Mouse (Mus musculus): ENCODE measurements around the gene Kcna7. TPM values are rescaled to one million over a fixed set of nuclear protein-coding genes. Genes with fewer than 3 reads are reported as not detected.
A peak's percentile ranks its signal among the peaks of the same experiment; 100 is the strongest.
"Not testable (repeated sequence)": the region's sequence is repeated elsewhere in the genome, so short reads cannot be mapped to it uniquely, and the experiment has no call there.

Gene Kcna7
- total RNA-seq, 2 experiments from 2014 or later = 83.7 to 93.5 TPM

- no peak for DNase-seq (ENCODE audit: low spot score)
Observed at GRCm38 (mm10) chr7:45386077-45386476, 19.4 kb upstream of the Kcna7 start.

- DNase-seq (ENCODE audit: low spot score) = no peak
Observed at GRCm38 (mm10) chr7:45395129-45395541, 10.3 kb upstream of the Kcna7 start.

- peak; percentile 100 for DNase-seq (ENCODE audit: low spot score)
Observed at GRCm38 (mm10) chr7:45395578-45396336, 9.7 kb upstream of the Kcna7 start, which contains the start of gene Snrnp70. TSS of gene Snrnp70 (minus strand) at chr7:45395742.

- DNase-seq (ENCODE audit: low spot score) = not testable (repeated sequence)
Observed at GRCm38 (mm10) chr7:45396337-45396775, 9.1 kb upstream of the Kcna7 start.

GRCm38 (mm10) chr7:45396787-45397186 is 8.7 kb upstream of the Kcna7 start:
- DNase-seq (ENCODE audit: low spot score) = no peak

- DNase-seq (ENCODE audit: low spot score) = no peak
Observed at GRCm38 (mm10) chr7:45401521-45402085, 3.9 kb upstream of the Kcna7 start.

GRCm38 (mm10) chr7:45403532-45404261 is 1.8 kb upstream of the Kcna7 start:
- peak; percentile 66 for DNase-seq (ENCODE audit: low spot score)

GRCm38 (mm10) chr7:45406157-45407156 is 1.0 kb downstream of the Kcna7 start:
- DNase-seq (ENCODE audit: low spot score) = peak; percentile 87

- DNase-seq (ENCODE audit: low spot score) = no peak
Observed at GRCm38 (mm10) chr7:45407836-45408235, 2.4 kb downstream of the Kcna7 start.

- DNase-seq (ENCODE audit: low spot score) = no peak
Observed at GRCm38 (mm10) chr7:45408351-45408750, 2.9 kb downstream of the Kcna7 start.

GRCm38 (mm10) chr7:45408949-45409348 is 3.5 kb downstream of the Kcna7 start:
- DNase-seq (ENCODE audit: low spot score) = no peak

- DNase-seq (ENCODE audit: low spot score) = no peak
Observed at GRCm38 (mm10) chr7:45409497-45410163, 4.2 kb downstream of the Kcna7 start.

GRCm38 (mm10) chr7:45412421-45412820 is 7.0 kb downstream of the Kcna7 start:
- peak; percentile 79 for DNase-seq (ENCODE audit: low spot score)

GRCm38 (mm10) chr7:45413113-45413863 is 7.8 kb downstream of the Kcna7 start, which contains the start of gene Ntf5:
TSS of gene Ntf5 (plus strand) at chr7:45413695.
- DNase-seq (ENCODE audit: low spot score) = no peak

- DNase-seq (ENCODE audit: low spot score) = no peak
Observed at GRCm38 (mm10) chr7:45413864-45414739, 8.6 kb downstream of the Kcna7 start.

- DNase-seq (ENCODE audit: low spot score) = no peak
Observed at GRCm38 (mm10) chr7:45414740-45415224, 9.3 kb downstream of the Kcna7 start.

GRCm38 (mm10) chr7:45415636-45416035 is 10.2 kb downstream of the Kcna7 start:
- DNase-seq (ENCODE audit: low spot score) = no peak

- no peak for DNase-seq (ENCODE audit: low spot score)
Observed at GRCm38 (mm10) chr7:45417962-45418492, 12.6 kb downstream of the Kcna7 start.
